Mouse (Mus musculus): ENCODE data around the gene Hist1h3h.
A peak's percentile ranks its signal among the peaks of the same experiment; 100 is the strongest.
"Not testable (repeated sequence)": the region's sequence is repeated elsewhere in the genome, so short reads cannot be mapped to it uniquely, and the experiment has no call there.

Gene Hist1h3h

DNA sequence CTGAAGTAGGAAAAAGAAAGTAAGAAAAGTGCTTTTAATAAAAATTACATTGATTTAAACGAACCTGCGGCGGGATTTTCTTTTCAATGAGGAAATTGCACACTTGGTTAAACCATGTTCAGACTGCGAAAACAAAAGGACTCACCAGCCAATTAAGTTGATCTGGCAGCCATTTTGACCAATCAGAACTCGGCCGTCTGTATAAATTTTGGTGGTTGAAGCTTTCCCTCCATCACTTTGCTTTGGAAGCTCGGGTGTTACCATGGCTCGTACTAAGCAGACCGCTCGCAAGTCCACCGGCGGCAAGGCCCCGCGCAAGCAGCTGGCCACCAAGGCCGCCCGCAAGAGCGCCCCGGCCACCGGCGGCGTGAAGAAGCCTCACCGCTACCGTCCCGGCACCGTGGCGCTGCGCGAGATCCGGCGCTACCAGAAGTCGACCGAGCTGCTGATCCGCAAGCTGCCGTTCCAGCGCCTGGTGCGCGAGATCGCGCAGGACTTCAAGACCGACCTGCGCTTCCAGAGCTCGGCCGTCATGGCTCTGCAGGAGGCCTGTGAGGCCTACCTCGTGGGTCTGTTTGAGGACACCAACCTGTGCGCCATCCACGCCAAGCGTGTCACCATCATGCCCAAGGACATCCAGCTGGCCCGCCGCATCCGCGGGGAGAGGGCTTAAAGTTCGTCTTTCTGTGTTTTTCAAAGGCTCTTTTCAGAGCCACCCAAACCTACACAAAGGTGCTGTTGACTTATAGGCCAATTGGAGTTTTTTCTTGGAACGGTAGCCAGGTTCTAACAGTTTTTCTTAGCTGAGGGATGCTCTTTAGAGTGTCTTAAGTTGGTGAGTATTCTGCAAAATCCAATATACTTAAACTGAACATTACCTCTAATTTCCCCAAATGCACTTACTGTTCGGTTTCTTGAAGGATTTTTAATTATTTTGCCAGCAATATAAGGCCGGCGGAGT, at the start of gene Hist1h3h:
TSS of gene Hist1h3h (plus strand) at position 263 of the 961 bp plus-strand sequence.
- DNase-seq (ENCODE audit: inconsistent age in 2 of 2, low spot score in 1 of 2), result peak; percentile 79 to 94

DNA sequence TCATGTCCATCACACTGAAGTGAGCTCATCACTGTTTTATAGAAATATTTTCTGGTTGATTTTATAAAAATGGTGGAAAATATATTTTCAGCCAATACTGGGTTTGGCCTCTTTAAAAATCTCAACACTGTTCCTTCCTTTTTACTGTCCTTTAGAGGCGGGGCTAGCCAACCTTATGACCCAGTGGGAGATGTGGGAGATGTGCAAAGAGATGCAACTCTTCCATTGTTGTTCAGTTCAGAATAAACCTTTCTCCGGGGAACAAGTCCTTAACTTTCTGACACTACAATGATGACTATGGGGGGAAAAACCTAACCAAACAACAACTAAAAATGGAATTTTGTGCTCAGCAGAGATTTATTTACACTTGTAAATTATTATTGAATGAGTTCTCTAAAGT, 40.2 kb upstream of the Hist1h3h start, which contains the start of gene Olfr1360:
TSS of gene Olfr1360 (minus strand) at position 101 of the 400 bp plus-strand sequence.
- DNase-seq (ENCODE audit: inconsistent age in 2 of 2, low spot score in 1 of 2), result no peak

DNA sequence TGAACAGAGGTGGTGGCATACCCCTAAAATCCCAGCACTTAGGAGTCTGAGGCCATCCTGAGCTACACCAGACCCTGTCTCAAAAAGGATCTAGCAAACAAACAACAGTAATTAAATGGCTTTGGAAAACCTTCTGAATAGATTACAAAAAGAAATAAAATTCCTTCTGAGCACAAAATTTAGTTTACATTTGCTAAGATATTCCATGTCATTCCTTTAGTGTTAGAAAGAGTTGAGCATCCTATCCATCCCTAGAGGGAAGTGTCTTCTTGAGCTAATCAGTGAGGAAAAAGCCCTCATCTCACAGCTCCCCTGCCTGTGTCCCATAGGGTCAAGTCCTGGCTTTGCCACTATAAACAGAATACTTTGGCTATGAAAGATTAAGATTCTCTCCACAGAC, 19.6 kb upstream of the Hist1h3h start, which contains the start of gene Olfr1359:
TSS of gene Olfr1359 (plus strand) at position 301 of the 400 bp plus-strand sequence.
- no peak for DNase-seq (ENCODE audit: inconsistent age in 2 of 2, low spot score in 1 of 2)

- peak in 1 of 2 experiments; percentile 9 for DNase-seq (ENCODE audit: inconsistent age in 2 of 2, low spot score in 1 of 2)
Measured at GRCm38 (mm10) chr13:21706669-21707068, 10.8 kb upstream of the Hist1h3h start.

DNA sequence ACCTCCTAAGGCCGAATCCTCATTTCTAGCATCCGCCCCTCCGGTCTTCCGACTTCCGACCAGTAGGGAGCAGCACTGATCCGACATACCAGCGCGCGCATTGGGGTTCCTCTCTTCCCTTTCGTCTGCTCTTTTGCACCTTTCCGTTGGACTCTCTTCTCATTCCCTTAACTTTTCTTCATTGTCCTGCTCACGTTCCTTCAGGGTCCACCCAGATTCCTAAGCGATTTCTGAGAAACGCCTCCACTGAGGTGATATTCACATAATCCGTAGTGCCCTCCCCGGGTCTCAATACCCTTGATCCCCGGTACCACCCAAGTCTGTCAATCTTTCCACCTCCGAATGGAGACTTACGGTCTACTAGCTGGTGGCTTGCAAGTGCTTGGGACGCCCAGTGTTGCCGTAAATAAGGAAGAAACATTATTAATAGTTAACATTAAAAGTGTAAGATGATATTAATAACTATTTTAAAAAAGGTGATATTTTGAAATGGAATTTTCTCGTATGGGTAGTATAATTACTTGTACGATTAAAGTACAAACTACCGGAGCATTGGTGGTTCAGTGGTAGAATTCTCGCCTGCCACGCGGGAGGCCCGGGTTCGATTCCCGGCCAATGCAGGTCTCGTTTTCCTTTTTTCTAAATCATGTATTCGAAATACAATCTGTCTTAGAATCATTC, 7.3 kb upstream of the Hist1h3h start:
- peak; percentile 90 to 98 for DNase-seq (ENCODE audit: inconsistent age in 2 of 2, low spot score in 1 of 2)

DNA sequence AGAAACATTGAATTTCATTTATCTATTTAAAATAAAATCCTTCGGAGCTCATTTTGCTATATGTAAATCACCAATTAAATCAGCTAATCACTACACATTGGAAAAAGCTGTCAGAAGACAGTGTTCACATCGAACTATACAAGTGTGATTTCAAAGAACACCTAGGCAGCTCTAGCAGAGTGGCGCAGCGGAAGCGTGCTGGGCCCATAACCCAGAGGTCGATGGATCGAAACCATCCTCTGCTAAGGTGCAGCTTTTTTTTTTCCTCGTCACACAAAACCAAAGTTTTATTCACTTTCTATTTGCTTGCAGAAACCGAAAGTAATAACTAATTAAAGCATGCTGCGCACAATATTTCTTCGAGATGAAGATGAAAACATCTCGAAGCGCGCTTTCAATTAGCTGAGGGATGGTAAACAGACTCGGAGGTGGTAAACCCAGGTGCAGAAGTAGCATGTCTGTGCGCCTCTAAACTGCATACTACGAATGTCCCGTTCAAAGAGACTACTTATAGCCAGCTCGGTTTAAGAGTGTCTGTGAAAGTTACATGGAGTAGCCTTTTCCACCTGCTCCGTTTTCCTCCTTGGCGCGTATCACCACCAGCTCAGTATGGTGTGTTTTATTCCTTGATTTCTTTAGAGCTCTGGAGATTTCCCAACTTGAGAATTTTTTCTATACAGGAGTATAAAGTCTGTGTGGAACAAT, 6.5 kb upstream of the Hist1h3h start:
- peak; percentile 80 to 96 for DNase-seq (ENCODE audit: inconsistent age in 2 of 2, low spot score in 1 of 2)

DNA sequence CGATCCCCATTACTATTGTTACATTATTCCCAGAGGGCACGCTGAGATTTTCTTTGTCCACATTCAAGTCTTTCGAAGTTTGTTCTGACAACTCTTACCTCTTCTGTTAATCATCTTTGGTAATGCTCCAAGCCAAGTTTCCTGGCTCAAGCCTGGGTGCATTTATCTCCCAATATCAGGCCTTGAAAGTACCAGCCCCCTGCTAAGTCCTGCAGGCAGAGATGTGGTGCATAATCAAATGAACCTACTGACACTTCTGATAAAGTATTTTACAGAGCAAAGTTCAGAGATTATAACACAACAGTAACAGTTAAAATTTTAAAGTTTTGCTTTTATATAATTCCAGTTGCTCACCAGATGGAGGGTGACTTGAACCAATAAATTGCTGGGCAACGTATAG, 5.8 kb upstream of the Hist1h3h start:
- no peak for DNase-seq (ENCODE audit: inconsistent age in 2 of 2, low spot score in 1 of 2)

- DNase-seq (ENCODE audit: inconsistent age in 2 of 2, low spot score in 1 of 2), result peak; percentile 51 to 90
Measured at GRCm38 (mm10) chr13:21714725-21715124, 2.7 kb upstream of the Hist1h3h start.

DNA sequence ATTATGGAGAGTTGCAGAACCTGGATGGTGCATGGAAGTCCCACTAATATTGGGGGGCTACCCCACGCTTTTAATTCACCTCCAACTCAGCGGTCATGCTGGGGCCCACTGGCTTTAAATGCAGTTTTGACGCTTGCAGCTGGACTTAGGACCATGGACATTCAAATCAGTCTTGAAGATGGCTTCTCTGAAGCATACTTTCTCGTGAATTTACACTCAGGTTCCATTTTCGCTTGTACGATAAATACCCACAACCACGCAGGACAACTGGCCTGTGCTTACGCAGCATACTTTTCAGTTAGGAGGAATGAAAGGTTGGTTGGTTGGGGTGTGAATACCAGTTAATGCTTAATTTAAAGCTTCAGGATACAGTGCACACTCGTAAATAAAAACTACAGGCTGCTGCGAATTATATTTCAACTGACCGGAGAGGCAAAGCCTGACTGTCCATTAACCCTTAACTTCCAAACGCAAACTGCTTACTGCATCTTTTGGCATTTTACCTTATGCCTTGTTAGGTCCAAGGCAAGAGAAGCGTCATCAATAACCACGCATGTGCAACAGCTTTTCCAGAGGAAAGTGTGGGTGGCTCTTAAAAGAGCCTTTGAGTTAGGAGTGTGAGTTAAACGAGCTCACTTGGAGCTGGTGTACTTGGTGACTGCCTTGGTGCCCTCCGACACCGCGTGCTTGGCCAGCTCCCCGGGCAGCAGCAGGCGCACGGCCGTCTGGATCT, 2.2 kb upstream of the Hist1h3h start:
- no peak for DNase-seq (ENCODE audit: inconsistent age in 2 of 2, low spot score in 1 of 2)

GRCm38 (mm10) chr13:21715864-21716539, 1.5 kb upstream of the Hist1h3h start, which contains the start of the genes Hist1h2bl and Hist1h2ai:
TSS of gene Hist1h2bl (minus strand) at chr13:21716143.
TSS of gene Hist1h2ai (plus strand) at chr13:21716422.
- DNase-seq (ENCODE audit: inconsistent age in 2 of 2, low spot score in 1 of 2), result peak; percentile 85 to 96

DNA sequence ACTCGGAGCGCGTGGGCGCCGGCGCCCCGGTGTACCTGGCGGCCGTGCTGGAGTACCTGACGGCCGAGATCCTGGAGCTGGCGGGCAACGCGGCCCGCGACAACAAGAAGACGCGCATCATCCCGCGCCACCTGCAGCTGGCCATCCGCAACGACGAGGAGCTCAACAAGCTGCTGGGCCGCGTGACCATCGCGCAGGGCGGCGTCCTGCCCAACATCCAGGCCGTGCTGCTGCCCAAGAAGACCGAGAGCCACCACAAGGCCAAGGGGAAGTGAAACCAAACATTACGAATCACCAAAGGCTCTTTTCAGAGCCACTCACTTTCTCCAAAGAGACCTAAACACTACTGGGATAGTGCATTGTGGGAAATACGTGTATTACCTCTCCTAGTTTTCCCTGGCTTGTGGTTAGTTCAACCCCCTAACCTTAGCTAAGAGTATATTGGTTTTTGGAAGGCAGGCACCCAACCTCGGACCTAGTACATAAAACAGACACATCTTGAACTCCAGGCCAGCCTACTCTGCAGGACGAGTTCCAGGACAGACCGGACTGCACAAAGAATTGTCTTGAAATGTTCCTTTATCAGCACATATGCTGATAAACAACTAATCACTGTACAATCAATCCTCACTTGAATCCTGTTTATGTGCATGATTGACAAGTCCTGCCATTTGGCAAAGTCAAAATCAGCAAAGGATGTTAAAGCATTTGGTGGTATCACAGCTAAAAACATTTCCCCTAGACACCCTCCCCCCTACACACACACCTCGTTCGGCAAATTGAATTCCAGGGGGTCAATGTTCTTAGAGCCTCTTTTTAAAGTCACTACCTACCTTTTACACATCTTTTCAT, 693 bp upstream of the Hist1h3h start:
- peak; percentile 20 to 72 for DNase-seq (ENCODE audit: inconsistent age in 2 of 2, low spot score in 1 of 2)

- DNase-seq (ENCODE audit: inconsistent age in 2 of 2, low spot score in 1 of 2), result no peak
Measured at GRCm38 (mm10) chr13:21718381-21719080, 1.1 kb downstream of the Hist1h3h start.

DNA sequence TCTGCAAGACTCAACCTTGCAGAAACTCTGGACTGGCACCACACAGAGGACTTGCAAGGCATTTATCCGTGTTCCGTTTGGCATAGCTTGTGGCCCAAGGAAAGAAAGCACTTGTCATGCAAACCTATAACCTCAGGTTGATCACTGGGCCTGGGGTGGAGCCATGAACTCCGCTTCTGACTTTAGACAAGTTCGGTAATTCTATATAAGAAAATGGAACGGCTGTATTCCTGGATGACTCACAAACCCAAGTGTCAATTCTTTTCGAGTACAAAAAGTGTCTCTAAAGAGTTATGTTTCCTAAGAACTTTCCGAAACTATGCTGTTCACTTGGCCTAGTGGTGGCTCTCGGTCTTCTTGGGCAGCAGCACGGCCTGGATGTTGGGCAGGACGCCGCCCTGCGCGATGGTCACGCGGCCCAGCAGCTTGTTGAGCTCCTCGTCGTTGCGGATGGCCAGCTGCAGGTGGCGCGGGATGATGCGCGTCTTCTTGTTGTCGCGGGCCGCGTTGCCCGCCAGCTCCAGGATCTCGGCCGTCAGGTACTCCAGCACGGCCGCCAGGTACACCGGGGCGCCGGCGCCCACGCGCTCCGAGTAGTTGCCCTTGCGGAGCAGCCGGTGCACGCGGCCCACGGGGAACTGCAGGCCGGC, 3.8 kb downstream of the Hist1h3h start:
- DNase-seq (ENCODE audit: inconsistent age in 2 of 2, low spot score in 1 of 2), result not testable (repeated sequence)

DNA sequence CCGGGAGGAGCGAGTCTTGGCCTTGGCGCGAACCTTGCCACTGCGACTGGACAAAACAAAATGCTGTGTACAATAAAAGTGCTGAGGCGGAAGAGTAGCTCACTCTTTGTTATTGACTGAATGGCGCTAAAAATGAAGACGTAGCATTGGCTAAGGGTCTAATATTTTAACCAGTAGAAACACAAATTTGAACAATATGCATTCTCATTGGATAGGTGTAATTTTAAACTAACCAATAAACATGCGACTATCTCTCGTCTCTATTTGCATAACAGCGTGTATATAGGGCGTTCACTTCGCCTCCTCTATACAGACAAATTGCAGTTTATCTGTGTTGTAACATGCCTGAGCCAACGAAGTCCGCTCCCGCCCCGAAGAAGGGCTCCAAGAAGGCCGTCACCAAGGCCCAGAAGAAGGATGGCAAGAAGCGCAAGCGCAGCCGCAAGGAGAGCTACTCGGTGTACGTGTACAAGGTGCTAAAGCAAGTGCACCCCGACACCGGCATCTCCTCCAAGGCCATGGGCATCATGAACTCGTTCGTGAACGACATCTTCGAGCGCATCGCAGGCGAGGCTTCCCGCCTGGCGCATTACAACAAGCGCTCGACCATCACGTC, 4.4 kb downstream of the Hist1h3h start, which contains the start of gene Hist1h2bm:
TSS of gene Hist1h2bm (plus strand) at position 288 of the 616 bp plus-strand sequence.
- peak; percentile 51 to 90 for DNase-seq (ENCODE audit: inconsistent age in 2 of 2, low spot score in 1 of 2)

DNA sequence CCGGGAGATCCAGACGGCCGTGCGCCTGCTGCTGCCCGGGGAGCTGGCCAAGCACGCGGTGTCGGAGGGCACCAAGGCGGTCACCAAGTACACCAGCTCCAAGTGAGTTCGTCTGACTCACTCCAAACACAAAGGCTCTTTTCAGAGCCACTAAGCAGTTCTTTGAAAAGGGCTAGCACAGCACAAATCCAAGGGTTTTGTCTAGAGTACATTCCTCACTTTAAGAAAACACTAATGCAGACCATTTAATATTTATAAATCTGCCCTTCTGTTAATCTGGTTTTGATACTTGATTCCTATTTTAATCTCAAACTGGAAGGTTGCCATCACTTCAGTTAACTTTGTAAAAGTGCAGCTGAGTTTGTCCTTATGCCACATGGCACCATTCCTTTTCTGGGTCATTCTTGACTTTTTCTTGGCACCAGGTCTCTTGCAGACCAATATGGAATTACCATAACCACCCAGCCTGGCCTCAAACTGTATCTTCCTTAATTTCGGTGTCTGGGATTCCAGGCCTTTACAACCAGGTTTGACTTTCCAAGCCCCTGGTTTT, 5.0 kb downstream of the Hist1h3h start:
- no peak for DNase-seq (ENCODE audit: inconsistent age in 2 of 2, low spot score in 1 of 2)

DNA sequence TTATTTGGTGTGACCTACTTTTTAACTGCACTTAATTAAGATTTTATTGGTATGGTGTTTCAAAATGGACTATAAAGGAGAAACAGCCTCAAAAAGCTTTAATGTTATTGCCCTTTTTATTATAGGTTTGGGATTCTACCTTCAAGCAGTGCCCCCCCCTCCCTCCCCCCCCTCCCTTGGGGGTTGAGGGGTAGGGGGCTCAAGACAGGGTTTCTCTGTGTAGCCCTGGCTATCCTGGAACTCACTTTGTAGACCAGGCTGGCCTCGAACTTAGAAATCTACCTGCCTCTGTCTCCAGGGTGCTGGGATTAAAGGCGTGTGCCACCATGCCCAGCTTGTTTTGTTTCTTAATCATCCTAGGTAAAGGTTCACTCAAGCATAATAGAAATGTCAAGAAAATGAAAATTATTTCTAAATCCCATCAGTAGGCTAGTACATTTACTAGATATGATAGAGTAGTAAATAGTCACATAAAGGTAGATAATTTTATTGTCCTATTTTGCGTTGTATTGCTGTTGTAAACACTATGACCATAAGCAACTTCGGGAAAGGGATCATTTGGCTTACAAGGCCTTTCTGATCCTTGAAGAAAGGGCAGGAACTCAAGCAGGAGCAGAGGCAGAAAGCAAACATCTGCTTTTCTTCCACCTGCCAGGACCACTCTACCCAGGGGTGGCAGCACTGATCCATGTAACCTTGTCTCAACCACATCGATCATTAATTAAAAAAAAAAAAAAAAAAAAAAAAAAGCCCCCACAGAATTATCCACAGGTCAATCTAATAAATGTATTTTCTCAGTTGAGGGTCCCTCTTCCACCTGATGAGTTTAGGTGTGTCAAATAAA, 5.8 kb downstream of the Hist1h3h start:
- DNase-seq (ENCODE audit: inconsistent age in 2 of 2, low spot score in 1 of 2), result no peak
